Mouse (Mus musculus): ENCODE measurements around the gene Atrnl1. TPM values are rescaled to one million over a fixed set of nuclear protein-coding genes. Genes with fewer than 3 reads are reported as not detected.

The Atrnl1 gene
- polyA plus RNA-seq, 1 experiment: 34.5 TPM

DNA sequence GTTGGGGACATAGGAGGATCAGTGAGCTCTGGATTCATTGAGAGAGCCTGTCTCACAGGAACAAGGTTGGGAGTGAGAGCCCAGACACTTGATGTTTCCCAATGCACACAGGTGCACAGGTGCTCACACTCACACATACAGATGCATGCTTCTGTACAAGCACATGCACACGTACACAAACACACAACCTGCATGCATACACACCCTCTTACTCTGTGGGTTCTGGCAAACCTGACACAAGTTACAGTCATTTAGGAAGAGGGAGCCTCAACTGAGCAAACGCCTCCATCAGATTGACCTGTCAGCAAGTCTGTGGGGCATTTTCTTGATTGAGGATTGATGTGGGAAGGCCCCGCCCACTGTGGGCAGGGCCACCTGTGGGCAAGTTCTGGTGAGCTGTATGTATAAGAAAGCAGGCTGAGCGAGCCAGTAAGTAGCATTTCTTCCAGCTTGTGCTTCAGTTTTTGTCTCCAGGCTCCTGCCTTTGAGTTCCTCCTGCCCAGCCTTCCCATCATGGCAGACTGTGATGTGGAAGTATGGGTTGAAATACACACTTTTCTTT lies 25.5 kb upstream of the Atrnl1 start:
- no peak overlapping the region for H3K4me3 ChIP-seq (ENCODE audit: insufficient read depth, low read length)
- no peaks in the 10 kb centered on the region for H3K4me1 ChIP-seq (ENCODE audit: control insufficient read depth, insufficient read depth, low read length)
- no peak for TF ChIP-seq CTCF (IDR thresholded peaks at IDR 0.05; ENCODE audit: extremely low read depth, insufficient read depth, low read length)
- TF ChIP-seq POLR2A (IDR thresholded peaks at IDR 0.05; ENCODE audit: extremely low read depth, insufficient read depth, low read length): no peak
- H3K27ac ChIP-seq (ENCODE audit: insufficient read depth, low read length): no peak overlapping the region

DNA sequence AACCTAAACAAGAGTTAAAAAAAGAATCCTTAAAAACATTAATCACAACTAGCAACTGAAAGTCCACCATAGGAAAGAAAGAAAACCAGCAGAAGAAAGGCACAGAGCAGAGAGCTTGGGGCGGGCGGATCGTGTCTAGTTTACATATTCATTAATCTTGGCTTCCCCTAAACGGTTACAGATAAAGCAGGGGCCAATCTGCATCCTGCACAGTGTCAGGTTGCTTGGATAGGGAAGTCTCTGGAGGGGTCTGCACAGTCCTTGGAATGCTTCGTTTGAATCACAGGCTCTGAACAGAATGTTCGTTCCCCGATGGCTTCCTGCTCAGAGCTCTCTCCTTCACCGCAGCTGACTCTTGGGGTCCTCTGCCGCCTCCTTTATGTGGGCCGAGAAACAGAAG lies 24.7 kb upstream of the Atrnl1 start:
- Histone ChIP-seq H3K27ac (ENCODE audit: insufficient read depth, low read length) (no peak overlapping the region), H3K4me3 (ENCODE audit: insufficient read depth, low read length) (no peak overlapping the region), H3K4me1 (ENCODE audit: control insufficient read depth, insufficient read depth, low read length) (no peaks in the 10 kb centered on the region)
- no peak for TF ChIP-seq CTCF (IDR thresholded peaks at IDR 0.05; ENCODE audit: extremely low read depth, insufficient read depth, low read length)
- TF ChIP-seq POLR2A (IDR thresholded peaks at IDR 0.05; ENCODE audit: extremely low read depth, insufficient read depth, low read length): no peak

DNA sequence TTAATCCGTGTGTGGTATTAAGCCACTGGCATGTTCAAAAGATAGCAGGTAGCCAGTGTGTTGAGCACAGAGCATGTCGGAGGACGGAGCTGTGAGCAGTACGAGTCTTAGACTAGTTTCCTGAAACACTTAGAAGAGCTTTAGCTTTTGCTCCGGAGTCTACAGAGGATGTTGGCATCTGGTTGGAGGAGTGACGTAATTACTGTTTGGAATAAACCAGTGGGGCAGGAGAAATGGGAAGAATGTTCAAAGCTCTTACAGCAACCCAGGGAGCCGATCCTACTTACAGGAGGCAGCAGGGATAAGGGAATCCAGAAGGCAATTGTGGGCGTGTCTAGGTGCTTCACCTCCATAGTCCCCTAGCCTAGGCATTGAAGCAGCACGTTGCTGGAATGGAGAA lies 21.3 kb upstream of the Atrnl1 start:
- TF ChIP-seq POLR2A (IDR thresholded peaks at IDR 0.05; ENCODE audit: extremely low read depth, insufficient read depth, low read length): no peak
- Histone ChIP-seq H3K4me1 (ENCODE audit: control insufficient read depth, insufficient read depth, low read length) (no peaks in the 10 kb centered on the region), H3K4me3 (ENCODE audit: insufficient read depth, low read length) (no peak overlapping the region), H3K27ac (ENCODE audit: insufficient read depth, low read length) (no peak overlapping the region)

DNA sequence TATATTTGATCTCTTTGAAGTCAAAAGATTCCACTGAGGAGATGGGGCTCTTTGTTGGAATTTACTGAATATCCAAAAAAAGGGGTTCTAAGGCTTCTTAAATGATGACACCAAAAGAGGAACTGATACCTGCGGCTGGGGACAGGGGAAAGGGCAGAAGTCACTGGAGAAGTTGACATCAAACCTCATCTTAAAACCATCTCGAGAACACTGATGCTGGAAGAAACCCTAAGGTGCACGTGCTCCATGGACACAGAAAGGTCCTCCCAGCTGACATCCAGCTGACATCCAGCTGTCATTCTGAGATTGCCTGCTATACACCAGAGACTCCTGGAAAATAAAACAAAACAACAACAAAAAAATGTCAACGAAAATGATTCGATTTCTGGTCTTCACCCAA lies 19.9 kb upstream of the Atrnl1 start:
- no peak for TF ChIP-seq POLR2A (IDR thresholded peaks at IDR 0.05; ENCODE audit: extremely low read depth, insufficient read depth, low read length)
- no peak for TF ChIP-seq CTCF (IDR thresholded peaks at IDR 0.05; ENCODE audit: extremely low read depth, insufficient read depth, low read length)
- Histone ChIP-seq H3K4me1 (ENCODE audit: control insufficient read depth, insufficient read depth, low read length) (no peaks in the 10 kb centered on the region), H3K27ac (ENCODE audit: insufficient read depth, low read length) (no peak overlapping the region), H3K4me3 (ENCODE audit: insufficient read depth, low read length) (no peak overlapping the region)

DNA sequence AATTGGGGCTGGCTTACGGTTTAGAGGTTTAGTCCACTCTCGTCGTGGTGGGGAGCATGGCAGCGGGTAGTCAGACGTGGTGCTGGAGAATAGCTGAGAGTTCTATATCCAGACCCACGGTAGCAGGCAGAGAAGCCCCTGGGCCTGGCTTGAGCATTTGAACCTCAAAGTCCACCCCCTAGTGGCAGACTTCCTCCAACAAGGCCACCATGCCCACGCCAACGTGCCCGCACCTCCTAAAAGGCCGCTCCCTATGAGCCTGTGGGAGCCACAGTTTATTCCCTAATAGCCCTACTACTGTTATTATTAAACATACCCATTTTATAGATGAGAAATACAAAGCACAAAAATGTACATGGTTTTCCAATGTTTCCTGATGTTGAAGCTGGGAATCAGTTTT lies 19.2 kb upstream of the Atrnl1 start:
- no peak for TF ChIP-seq CTCF (IDR thresholded peaks at IDR 0.05; ENCODE audit: extremely low read depth, insufficient read depth, low read length)
- TF ChIP-seq POLR2A (IDR thresholded peaks at IDR 0.05; ENCODE audit: extremely low read depth, insufficient read depth, low read length): no peak

DNA sequence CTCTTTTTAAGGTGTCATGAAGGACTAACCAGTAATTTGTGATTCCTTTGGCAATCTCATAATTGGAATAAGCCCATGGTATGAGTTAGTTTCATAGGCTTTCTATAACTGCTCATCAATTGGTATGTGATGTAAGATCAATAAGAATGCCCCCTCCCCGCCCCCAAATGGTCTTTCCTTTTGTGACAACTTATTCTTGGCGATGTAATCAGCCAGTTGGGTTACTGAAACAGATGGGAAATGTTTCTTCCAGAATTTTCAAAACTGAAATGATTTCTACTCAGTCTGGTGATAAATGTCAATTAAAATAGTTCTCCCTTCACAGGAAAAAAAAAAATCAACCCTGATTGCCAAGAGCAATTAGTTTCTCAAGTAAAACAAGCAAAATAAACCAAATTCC lies 18.5 kb upstream of the Atrnl1 start:
- Histone ChIP-seq H3K27ac (ENCODE audit: insufficient read depth, low read length) (no peak overlapping the region), H3K4me3 (ENCODE audit: insufficient read depth, low read length) (no peak overlapping the region), H3K4me1 (ENCODE audit: control insufficient read depth, insufficient read depth, low read length) (no peaks in the 10 kb centered on the region)
- TF ChIP-seq CTCF (IDR thresholded peaks at IDR 0.05; ENCODE audit: extremely low read depth, insufficient read depth, low read length): no peak
- no peak for TF ChIP-seq POLR2A (IDR thresholded peaks at IDR 0.05; ENCODE audit: extremely low read depth, insufficient read depth, low read length)

More for the DNA sequence above, 19.2 kb upstream of the Atrnl1 start:
- Histone ChIP-seq H3K4me3 (ENCODE audit: insufficient read depth, low read length) (no peak overlapping the region), H3K27ac (ENCODE audit: insufficient read depth, low read length) (no peak overlapping the region), H3K4me1 (ENCODE audit: control insufficient read depth, insufficient read depth, low read length) (no peaks in the 10 kb centered on the region)

DNA sequence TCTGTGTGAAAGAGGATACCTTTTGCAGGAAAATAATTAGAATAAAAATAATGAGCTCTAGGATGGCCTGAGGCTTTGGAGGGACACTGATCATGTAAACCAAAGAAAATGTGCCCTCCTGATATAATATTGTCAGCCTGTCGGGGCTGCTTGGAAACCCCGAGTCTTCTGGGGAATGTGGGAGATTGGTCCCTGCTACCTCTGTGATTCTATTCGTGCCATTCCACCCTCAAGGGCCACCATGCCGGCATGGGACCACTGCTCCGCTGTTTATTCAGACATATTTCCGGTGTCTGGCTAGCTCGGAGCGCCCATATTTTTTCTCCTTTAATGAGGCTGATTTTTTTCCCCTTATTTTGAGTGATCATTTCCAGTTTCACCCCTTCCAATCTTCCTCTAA lies 11.7 kb upstream of the Atrnl1 start:
- H3K27ac ChIP-seq (ENCODE audit: insufficient read depth, low read length): no peak overlapping the region
- TF ChIP-seq POLR2A (IDR thresholded peaks at IDR 0.05; ENCODE audit: extremely low read depth, insufficient read depth, low read length) (no peak), CTCF (IDR thresholded peaks at IDR 0.05; ENCODE audit: extremely low read depth, insufficient read depth, low read length) (no peak)
- no peaks in the 10 kb centered on the region for H3K4me1 ChIP-seq (ENCODE audit: control insufficient read depth, insufficient read depth, low read length)
- H3K4me3 ChIP-seq (ENCODE audit: insufficient read depth, low read length): no peak overlapping the region

DNA sequence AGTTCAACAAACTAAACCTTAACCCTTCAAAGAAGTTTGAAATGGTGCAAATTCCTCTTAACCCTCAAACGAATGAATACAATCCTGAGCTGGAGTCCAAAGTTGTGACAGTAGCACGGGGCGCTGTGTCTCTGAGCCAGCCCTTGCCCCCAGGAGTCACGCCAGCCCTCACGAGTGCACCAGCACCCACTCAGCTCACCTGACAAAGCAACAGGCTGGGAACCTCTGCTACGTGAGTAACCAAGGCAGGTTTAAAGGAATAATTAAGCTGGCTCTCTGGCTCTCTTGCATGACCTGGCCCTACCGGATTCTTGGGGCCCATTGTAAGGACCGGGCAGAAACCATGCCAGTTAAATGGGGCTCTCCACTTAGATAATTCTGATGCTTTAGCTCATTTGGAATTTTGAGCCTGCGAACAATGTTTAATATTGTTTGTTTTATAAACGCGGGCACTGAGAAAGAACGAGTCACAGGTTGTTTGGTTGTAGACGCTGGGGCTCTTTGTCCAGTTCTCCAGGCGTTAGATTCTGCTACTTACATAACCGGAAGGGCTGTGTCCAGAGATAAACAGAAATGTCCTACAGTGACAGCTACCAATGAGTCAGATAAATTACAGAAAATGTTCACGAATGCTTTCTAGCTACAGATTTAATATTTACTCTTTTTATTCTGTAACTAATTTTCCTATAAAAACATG lies 10.5 kb upstream of the Atrnl1 start:
- Histone ChIP-seq H3K4me3 (ENCODE audit: insufficient read depth, low read length) (no peak overlapping the region), H3K4me1 (ENCODE audit: control insufficient read depth, insufficient read depth, low read length) (no peaks in the 10 kb centered on the region), H3K27ac (ENCODE audit: insufficient read depth, low read length) (no peak overlapping the region)
- no peak for TF ChIP-seq CTCF (IDR thresholded peaks at IDR 0.05; ENCODE audit: extremely low read depth, insufficient read depth, low read length)
- no peak for TF ChIP-seq POLR2A (IDR thresholded peaks at IDR 0.05; ENCODE audit: extremely low read depth, insufficient read depth, low read length)

DNA sequence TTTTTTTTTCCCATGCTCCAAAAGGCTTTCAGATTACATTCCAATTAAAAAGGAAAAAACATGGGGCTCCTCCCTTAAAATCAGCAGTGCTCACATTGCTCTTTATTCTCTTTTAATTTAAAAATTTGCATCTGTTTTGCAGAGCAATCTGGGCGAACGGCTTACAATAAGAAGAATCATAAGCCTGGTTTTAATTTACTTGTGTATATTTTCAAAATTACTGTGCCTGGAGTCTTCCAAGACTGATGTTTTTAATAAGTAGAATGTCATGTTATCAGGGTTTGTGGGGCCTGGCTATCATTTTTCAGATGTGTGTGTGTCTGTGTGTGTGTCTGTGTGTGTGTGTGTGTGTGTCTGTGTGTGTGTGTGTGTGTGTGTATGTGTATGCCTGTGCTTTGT lies 9.9 kb upstream of the Atrnl1 start:
- TF ChIP-seq POLR2A (IDR thresholded peaks at IDR 0.05; ENCODE audit: extremely low read depth, insufficient read depth, low read length) (no peak), CTCF (IDR thresholded peaks at IDR 0.05; ENCODE audit: extremely low read depth, insufficient read depth, low read length) (no peak)
- Histone ChIP-seq H3K4me3 (ENCODE audit: insufficient read depth, low read length) (no peak overlapping the region), H3K27ac (ENCODE audit: insufficient read depth, low read length) (no peak overlapping the region), H3K4me1 (ENCODE audit: control insufficient read depth, insufficient read depth, low read length) (no peaks in the 10 kb centered on the region)

DNA sequence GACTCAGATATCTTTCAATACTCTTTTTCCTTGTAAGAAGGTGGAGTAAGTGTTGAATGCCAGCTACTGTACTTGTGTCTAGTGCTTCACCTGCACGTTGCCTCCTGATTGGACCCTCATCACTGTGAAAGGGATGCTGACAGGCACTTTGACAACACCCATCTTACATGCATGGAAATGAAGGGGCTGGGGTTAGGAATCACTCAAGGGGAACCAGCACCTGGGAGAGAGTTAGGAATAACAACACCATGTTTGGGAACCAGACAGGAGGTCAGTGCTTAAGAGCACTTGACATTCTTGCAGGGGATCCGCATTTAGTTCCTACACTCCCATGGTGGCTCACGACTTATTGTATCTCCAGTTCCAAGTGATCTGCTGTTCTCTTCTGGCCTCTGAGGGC lies 7.2 kb upstream of the Atrnl1 start:
- no peak overlapping the region for H3K27ac ChIP-seq (ENCODE audit: insufficient read depth, low read length)
- TF ChIP-seq CTCF (IDR thresholded peaks at IDR 0.05; ENCODE audit: extremely low read depth, insufficient read depth, low read length) (no peak), POLR2A (IDR thresholded peaks at IDR 0.05; ENCODE audit: extremely low read depth, insufficient read depth, low read length) (no peak)
- H3K4me1 ChIP-seq (ENCODE audit: control insufficient read depth, insufficient read depth, low read length): no peaks in the 10 kb centered on the region
- no peak overlapping the region for H3K4me3 ChIP-seq (ENCODE audit: insufficient read depth, low read length)
